8 mouse cellular contexts compared by ENCODE assay signal in genomic region chr15:82014745-82015391, GRCm38 (mm10). TPM values are rescaled to one million over a fixed set of nuclear protein-coding genes. Genes with fewer than 3 reads are reported as not detected.
DNase-seq lines count a peak whose midpoint lies in the region; ATAC-seq and TF ChIP-seq lines count a peak whose summit lies in the region.

No protein-coding gene starts in this region.

- peaks cover 13% of the 10 kb centered on the region; the same call in 1 of the 2 replicates for H3K4me1 ChIP-seq in lung, embryonic 14.5 days (ENCODE audit: insufficient read depth)
- H3K4me1 ChIP-seq in embryonic facial prominence, embryonic 14.5 days (ENCODE audit: control insufficient read depth, insufficient read depth, low read length) = peaks cover 9% of the 10 kb centered on the region
- peaks cover 9% of the 10 kb centered on the region for H3K4me1 ChIP-seq in intestine, embryonic 16.5 days (ENCODE audit: control insufficient read depth, insufficient read depth, low read length)
- H3K4me1 ChIP-seq in neural tube, embryonic 15.5 days = peaks cover 35% of the 10 kb centered on the region

- DNase-seq in lung, embryonic 14.5 days = no peak
- no peak for DNase-seq in lung, postnatal 25 days (ENCODE audit: low spot score)
- DNase-seq in embryonic facial prominence, embryonic 14.5 days (ENCODE audit: low spot score) = no peak
- no peak for DNase-seq in layer of hippocampus, adult 9-10 months (ENCODE audit: low spot score)
- DNase-seq in layer of hippocampus, postnatal 25 days (ENCODE audit: extremely low spot score in 1 of 2, low spot score in 1 of 2) = no peak

- peak overlapping the region; percentile 91 for H3K4me2 ChIP-seq in lung, embryonic 14.5 days
- peak overlapping the region; percentile 79 for H3K4me2 ChIP-seq in embryonic facial prominence, embryonic 14.5 days (ENCODE audit: low read depth, low read length)
- peak overlapping the region; percentile 94 for H3K4me2 ChIP-seq in intestine, embryonic 16.5 days (ENCODE audit: low read depth, low read length)
- H3K4me2 ChIP-seq in neural tube, embryonic 15.5 days = peak overlapping the region; percentile 93

- no peak for TF ChIP-seq CTCF in lung, embryonic 14.5 days (IDR thresholded peaks at IDR 0.05; ENCODE audit: low read depth)

- 15% methylated on average over 9 of the region's 9 CpGs for WGBS in lung, embryonic 14.5 days
- WGBS in embryonic facial prominence, embryonic 14.5 days = 16% methylated on average over 9 of the region's 9 CpGs
- WGBS in intestine, embryonic 16.5 days = 19% methylated on average over 9 of the region's 9 CpGs
- 21% methylated on average over 9 of the region's 9 CpGs for WGBS in neural tube, embryonic 15.5 days

- H3K27ac ChIP-seq in lung, embryonic 14.5 days (ENCODE audit: low read depth) = no peak overlapping the region
- no peak overlapping the region for H3K27ac ChIP-seq in embryonic facial prominence, embryonic 14.5 days (replicated peaks; ENCODE audit: low read depth, low read length)
- H3K27ac ChIP-seq in intestine, embryonic 16.5 days (ENCODE audit: low read length) = peak overlapping the region; percentile 77
- peak overlapping the region; percentile 87 for H3K27ac ChIP-seq in neural tube, embryonic 15.5 days (replicated peaks)

- peak overlapping the region; percentile 84 for H3K4me3 ChIP-seq in lung, embryonic 14.5 days (ENCODE audit: low read depth, low read length)
- peak overlapping the region; percentile 93 for H3K4me3 ChIP-seq in embryonic facial prominence, embryonic 14.5 days (ENCODE audit: low read depth, low read length)
- H3K4me3 ChIP-seq in intestine, embryonic 16.5 days (ENCODE audit: low read length) = peak overlapping the region; percentile 96
- peak overlapping the region; percentile 92 for H3K4me3 ChIP-seq in neural tube, embryonic 15.5 days (replicated peaks)

- peaks cover 12% of the 10 kb centered on the region for H3K36me3 ChIP-seq in lung, embryonic 14.5 days (ENCODE audit: insufficient read depth)
- peaks cover 6% of the 10 kb centered on the region; the same call in 1 of the 2 replicates for H3K36me3 ChIP-seq in embryonic facial prominence, embryonic 14.5 days (ENCODE audit: control insufficient read depth, insufficient read depth, low read length)
- H3K36me3 ChIP-seq in intestine, embryonic 16.5 days (ENCODE audit: control insufficient read depth, insufficient read depth, low read length) = 0 out of 2 replicates have a peak, but pooled peaks cover 2% of the 10 kb centered on the region
- peaks cover 13% of the 10 kb centered on the region for H3K36me3 ChIP-seq in neural tube, embryonic 15.5 days

- H3K9me3 ChIP-seq in lung, embryonic 14.5 days (ENCODE audit: low read depth, low read length) = no peaks in the 10 kb centered on the region
- no peaks in the 10 kb centered on the region for H3K9me3 ChIP-seq in embryonic facial prominence, embryonic 14.5 days (ENCODE audit: control insufficient read depth, low read length)
- no peaks in the 10 kb centered on the region for H3K9me3 ChIP-seq in intestine, embryonic 16.5 days (ENCODE audit: control insufficient read depth, low read length)
- no peaks in the 10 kb centered on the region for H3K9me3 ChIP-seq in neural tube, embryonic 15.5 days (replicated peaks)

- H3K9ac ChIP-seq in lung, embryonic 14.5 days = peak overlapping the region; percentile 81
- H3K9ac ChIP-seq in embryonic facial prominence, embryonic 14.5 days (ENCODE audit: low read depth, low read length) = peak overlapping the region; percentile 87
- peak overlapping the region; percentile 87 for H3K9ac ChIP-seq in intestine, embryonic 16.5 days (ENCODE audit: low read depth, low read length)
- H3K9ac ChIP-seq in neural tube, embryonic 15.5 days (replicated peaks) = peak overlapping the region; percentile 93

- no peak for ATAC-seq in lung, embryonic 14.5 days (ENCODE audit: insufficient read depth)
- ATAC-seq in embryonic facial prominence, embryonic 14.5 days (ENCODE audit: low read depth) = no peak
- no peak for ATAC-seq in intestine, embryonic 16.5 days
- no peak for ATAC-seq in neural tube, embryonic 15.5 days (ENCODE audit: low FRiP score)
- ATAC-seq in inflammation-experienced regulatory T-cells, adult 6 months = no peak

- H3K27me3 ChIP-seq in lung, embryonic 14.5 days (ENCODE audit: insufficient read depth, low read length) = no peaks in the 10 kb centered on the region
- H3K27me3 ChIP-seq in embryonic facial prominence, embryonic 14.5 days (replicated peaks; ENCODE audit: control insufficient read depth, insufficient read depth, low read length) = no peaks in the 10 kb centered on the region
- H3K27me3 ChIP-seq in intestine, embryonic 16.5 days (replicated peaks; ENCODE audit: control insufficient read depth, insufficient read depth, low read length) = no peaks in the 10 kb centered on the region
- H3K27me3 ChIP-seq in neural tube, embryonic 15.5 days (replicated peaks) = no peaks in the 10 kb centered on the region

RNA-seq across cellular contexts. Expression of gene Desi1, which starts 18.8 kb away (rescaled TPM):
- 23.0 and 26.8 TPM in 2 replicates for polyA plus RNA-seq in lung, embryonic 14.5 days (2014; fragmentation: Nextera tagmentation; extraction: Ambion mirVana)
- 27.2 and 27.7 TPM in 2 replicates for polyA plus RNA-seq in embryonic facial prominence, embryonic 14.5 days (2014; fragmentation: Nextera tagmentation; extraction: Ambion mirVana)
- 17.1 and 19.6 TPM in 2 replicates for polyA plus RNA-seq in intestine, embryonic 16.5 days (2015; fragmentation: Nextera tagmentation; extraction: Ambion mirVana)
- 54.1 and 64.0 TPM in 2 replicates for polyA plus RNA-seq in neural tube, embryonic 15.5 days (2015; fragmentation: Nextera tagmentation; extraction: Ambion mirVana)
- polyA plus RNA-seq in inflammation-experienced regulatory T-cells, adult 6 months (2017; shearing (Covaris generic)) = 10 to 100 TPM in 2 of 3 experiments, 1 to 10 TPM in 1; 8.8 to 13.8 (median 12.5) TPM
- 100 to 1,000 TPM; 123 to 131 TPM for total RNA-seq in layer of hippocampus, postnatal 25 days (2021)

RNA-seq across cellular contexts. Expression of gene Xrcc6, which starts 27.2 kb away (rescaled TPM):
- polyA plus RNA-seq in lung, embryonic 14.5 days (2014; fragmentation: Nextera tagmentation; extraction: Ambion mirVana) = 92.5 and 93.1 TPM in 2 replicates
- polyA plus RNA-seq in embryonic facial prominence, embryonic 14.5 days (2014; fragmentation: Nextera tagmentation; extraction: Ambion mirVana) = 68.4 and 68.8 TPM in 2 replicates
- 72.1 and 78.4 TPM in 2 replicates for polyA plus RNA-seq in intestine, embryonic 16.5 days (2015; fragmentation: Nextera tagmentation; extraction: Ambion mirVana)
- polyA plus RNA-seq in neural tube, embryonic 15.5 days (2015; fragmentation: Nextera tagmentation; extraction: Ambion mirVana) = 41.6 and 74.7 TPM in 2 replicates
- 10 to 100 TPM; 54.3 to 56.7 (median 54.4) TPM for polyA plus RNA-seq in inflammation-experienced regulatory T-cells, adult 6 months (2017; shearing (Covaris generic))
- total RNA-seq in layer of hippocampus, postnatal 25 days (2021) = 10 to 100 TPM; 23.5 to 24.0 TPM

RNA-seq across cellular contexts. Expression of gene Snu13, which starts 32.5 kb away (rescaled TPM):
- 334 and 340 TPM in 2 replicates for polyA plus RNA-seq in lung, embryonic 14.5 days (2014; fragmentation: Nextera tagmentation; extraction: Ambion mirVana)
- polyA plus RNA-seq in embryonic facial prominence, embryonic 14.5 days (2014; fragmentation: Nextera tagmentation; extraction: Ambion mirVana) = 262 and 292 TPM in 2 replicates
- polyA plus RNA-seq in intestine, embryonic 16.5 days (2015; fragmentation: Nextera tagmentation; extraction: Ambion mirVana) = 215 and 246 TPM in 2 replicates
- polyA plus RNA-seq in neural tube, embryonic 15.5 days (2015; fragmentation: Nextera tagmentation; extraction: Ambion mirVana) = 230 and 272 TPM in 2 replicates
- polyA plus RNA-seq in inflammation-experienced regulatory T-cells, adult 6 months (2017; shearing (Covaris generic)) = 100 to 1,000 TPM; 178 to 210 (median 205) TPM
- total RNA-seq in layer of hippocampus, postnatal 25 days (2021) = 100 to 1,000 TPM; 103 to 104 TPM

RNA-seq across cellular contexts. Expression of gene 1700029P11Rik, which starts 34.5 kb away (rescaled TPM):
- polyA plus RNA-seq in lung, embryonic 14.5 days (2014; fragmentation: Nextera tagmentation; extraction: Ambion mirVana) = not detected in 2 replicates
- polyA plus RNA-seq in embryonic facial prominence, embryonic 14.5 days (2014; fragmentation: Nextera tagmentation; extraction: Ambion mirVana) = not detected in 2 replicates
- not detected in 2 replicates for polyA plus RNA-seq in intestine, embryonic 16.5 days (2015; fragmentation: Nextera tagmentation; extraction: Ambion mirVana)
- polyA plus RNA-seq in neural tube, embryonic 15.5 days (2015; fragmentation: Nextera tagmentation; extraction: Ambion mirVana) = not detected in 2 replicates
- not detected for polyA plus RNA-seq in inflammation-experienced regulatory T-cells, adult 6 months (2017; shearing (Covaris generic))
- total RNA-seq in layer of hippocampus, postnatal 25 days (2021) = not detected

RNA-seq across cellular contexts. Expression of gene 4930407I10Rik, which starts 44.1 kb away (rescaled TPM):
- polyA plus RNA-seq in lung, embryonic 14.5 days (2014; fragmentation: Nextera tagmentation; extraction: Ambion mirVana) = not detected in 2 replicates
- polyA plus RNA-seq in embryonic facial prominence, embryonic 14.5 days (2014; fragmentation: Nextera tagmentation; extraction: Ambion mirVana) = not detected in 2 replicates
- not detected in 2 replicates for polyA plus RNA-seq in intestine, embryonic 16.5 days (2015; fragmentation: Nextera tagmentation; extraction: Ambion mirVana)
- not detected in 2 replicates for polyA plus RNA-seq in neural tube, embryonic 15.5 days (2015; fragmentation: Nextera tagmentation; extraction: Ambion mirVana)
- polyA plus RNA-seq in inflammation-experienced regulatory T-cells, adult 6 months (2017; shearing (Covaris generic)) = not detected
- total RNA-seq in layer of hippocampus, postnatal 25 days (2021) = not detected

Comparison
In these comparisons a context has a peak if more than half of its experiments do, and no peak if none do; other contexts are left out.
1. H3K27ac ChIP-seq: peak in intestine, embryonic 16.5 days (single experiment) and neural tube, embryonic 15.5 days (single experiment); none in lung, embryonic 14.5 days (single experiment) and embryonic facial prominence, embryonic 14.5 days (single experiment).
2. Peak in every context shown above with its lines, with median percentiles within 50 percentile points of each other: H3K4me2 ChIP-seq, H3K4me3 ChIP-seq and H3K9ac ChIP-seq.